Mouse (Mus musculus): ENCODE measurements around the gene Cd69.

Gene Cd69

DNA sequence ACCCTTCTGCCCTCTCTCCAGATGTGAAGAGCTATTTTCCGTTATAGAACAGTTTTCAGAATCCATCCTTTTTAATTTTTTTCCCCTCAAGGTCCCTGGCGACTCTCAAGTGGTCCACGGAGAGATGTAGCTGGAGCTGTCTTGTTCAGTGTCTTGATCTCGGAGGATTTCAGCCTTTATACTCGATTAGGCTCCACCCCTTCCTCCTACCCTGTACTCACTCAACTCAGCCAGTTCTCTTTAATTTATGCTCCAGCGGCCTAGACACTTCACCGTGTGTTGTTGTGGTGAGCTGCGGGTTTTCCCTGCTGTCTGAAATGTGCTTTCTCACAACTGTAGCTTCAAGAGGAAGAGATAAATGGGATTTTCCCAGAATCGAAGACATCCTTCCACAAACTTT is at the start of gene Cd69:
TSS of gene Cd69 (minus strand) at position 217 of the 400 bp plus-strand sequence.
- DNase-seq (ENCODE audit: low spot score in 2 of 2): no peak

DNA sequence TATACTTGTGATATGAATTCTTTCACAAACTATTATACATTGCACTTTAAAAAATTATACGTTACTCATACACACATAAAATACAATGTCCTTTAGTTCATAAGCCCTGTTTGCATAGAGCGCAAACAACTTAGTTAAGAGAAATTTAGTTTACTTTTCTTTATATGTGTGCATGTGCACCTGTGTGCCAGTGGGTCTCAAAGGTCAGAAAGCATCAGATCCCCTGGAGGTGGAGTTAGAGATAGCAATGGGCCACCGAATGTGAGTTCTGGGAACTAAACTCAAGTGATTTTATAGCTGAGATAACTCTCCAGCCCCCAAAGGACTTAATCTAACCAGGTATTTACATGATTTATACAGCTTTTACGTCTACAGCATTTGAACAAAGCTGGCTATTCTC is 44.1 kb upstream of the Cd69 start:
- DNase-seq (ENCODE audit: low spot score in 2 of 2): no peak

DNA sequence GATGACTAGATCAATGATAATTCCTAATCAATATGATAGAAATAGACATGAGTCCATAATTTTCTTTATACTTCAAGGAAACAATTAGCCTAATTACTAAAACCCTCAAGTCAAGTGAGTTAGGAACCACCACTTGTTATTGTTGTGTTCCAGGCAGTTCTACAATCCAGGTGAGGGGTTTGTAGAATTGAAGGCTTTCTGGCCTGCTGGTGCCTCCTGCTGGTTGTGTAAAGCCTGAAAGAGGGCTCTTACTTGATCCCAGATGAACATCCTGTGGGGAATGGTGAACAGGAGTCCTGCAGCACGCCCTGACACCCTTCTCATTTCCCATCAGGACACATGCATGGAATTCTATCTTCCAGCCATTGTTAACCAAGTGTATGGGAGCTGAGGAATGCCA is 43.2 kb upstream of the Cd69 start:
- no peak for DNase-seq (ENCODE audit: low spot score in 2 of 2)

DNA sequence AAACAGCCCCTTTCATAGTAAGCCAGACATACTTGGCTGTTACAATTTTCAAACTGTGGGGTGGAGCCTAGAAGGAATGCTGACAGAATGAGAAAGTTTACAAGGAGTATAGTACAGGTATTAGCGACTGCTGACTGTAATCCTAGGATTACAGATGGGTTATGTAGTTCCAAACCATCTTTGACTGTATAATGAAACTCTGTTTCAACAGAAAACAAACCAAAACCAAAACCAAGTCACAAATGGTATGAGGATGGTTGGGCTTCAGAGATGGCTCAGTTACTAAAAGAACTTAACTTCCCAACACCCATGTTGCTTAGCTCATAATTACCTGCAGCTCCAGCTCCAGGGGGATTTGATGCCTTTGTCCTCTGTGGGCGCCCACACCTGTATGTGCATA is 41.2 kb upstream of the Cd69 start:
- no peak for DNase-seq (ENCODE audit: low spot score in 2 of 2)

DNA sequence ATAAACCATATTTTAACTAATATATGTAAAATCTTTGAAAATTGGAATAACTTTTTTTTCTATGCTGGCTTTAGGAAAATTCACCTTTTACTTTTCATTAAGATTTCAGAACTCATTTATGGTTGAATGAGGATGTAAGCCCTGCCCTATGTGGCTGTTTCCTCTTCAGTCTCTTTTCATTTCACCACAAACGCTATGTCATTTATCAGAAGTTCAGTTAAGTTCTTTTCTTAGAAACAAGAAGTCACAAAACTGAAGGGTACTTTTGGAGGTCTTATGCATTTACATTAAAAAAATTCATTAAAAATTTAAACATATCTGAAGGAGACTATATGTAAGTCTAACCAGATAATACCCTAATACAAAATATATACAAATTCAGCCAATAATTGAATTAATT is 40.5 kb upstream of the Cd69 start:
- no peak for DNase-seq (ENCODE audit: low spot score in 2 of 2)

DNA sequence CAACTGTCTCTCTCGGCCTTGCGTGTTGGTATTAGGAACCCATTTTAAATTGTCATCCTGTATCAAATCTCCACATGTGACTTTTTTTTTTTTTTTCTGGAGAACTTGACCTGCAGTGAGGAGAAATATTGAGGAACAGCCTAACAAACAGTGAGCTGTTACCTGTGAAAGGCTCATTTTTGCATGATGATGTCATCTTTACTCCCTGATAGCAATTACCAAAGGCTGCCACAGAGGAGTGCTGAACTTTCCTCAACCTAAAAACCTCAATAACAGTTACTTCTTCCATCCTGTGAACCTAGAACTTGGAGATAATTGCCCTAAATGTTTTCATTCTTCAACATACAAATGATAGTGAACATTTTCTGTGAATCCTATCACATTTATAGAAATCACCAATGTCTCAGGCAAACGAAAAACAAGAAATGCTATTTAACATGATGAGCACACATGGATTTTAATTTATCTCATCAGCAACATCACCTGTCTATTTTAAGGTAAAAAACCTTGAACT is 39.5 kb upstream of the Cd69 start:
- DNase-seq (ENCODE audit: low spot score in 2 of 2): no peak

DNA sequence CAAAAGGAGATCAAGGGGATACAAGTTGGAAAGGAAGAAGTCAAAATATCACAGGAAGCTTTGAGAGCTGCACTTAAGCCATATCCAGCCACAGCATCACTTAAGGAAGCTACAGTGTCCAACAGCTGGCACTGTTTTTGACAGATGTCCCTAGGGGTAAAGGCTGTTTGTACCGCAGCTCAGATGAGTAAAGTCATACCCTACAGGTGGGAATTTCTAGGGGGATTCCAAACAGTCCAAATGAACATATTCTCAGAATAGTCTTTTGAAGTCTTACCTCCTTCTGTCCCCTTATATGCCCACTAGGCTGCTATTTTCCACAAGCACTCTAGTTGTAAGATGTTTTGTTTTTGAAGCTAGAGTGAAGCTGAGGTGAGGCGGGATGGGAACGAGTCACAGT is 37.3 kb upstream of the Cd69 start:
- DNase-seq (ENCODE audit: low spot score in 2 of 2): no peak

DNA sequence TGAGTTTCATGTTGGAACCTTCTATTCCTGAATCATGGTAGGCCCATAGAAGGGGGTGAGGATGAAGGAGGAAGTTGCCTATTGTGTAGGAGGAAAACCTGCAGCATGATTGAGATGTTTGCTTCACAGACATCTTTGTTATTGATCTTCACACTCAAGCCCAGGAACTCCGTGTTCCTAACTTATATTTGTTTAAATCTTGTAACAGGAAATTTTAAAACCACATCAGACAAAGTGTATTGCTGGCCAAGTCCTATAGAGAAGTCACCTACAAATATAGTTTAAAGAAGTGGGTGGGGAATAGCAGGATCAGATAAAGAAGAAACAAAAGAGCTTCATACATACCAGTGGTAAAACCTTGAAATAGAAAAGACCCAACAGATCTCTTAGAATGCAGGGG is 28.9 kb upstream of the Cd69 start:
- no peak for DNase-seq (ENCODE audit: low spot score in 2 of 2)

DNA sequence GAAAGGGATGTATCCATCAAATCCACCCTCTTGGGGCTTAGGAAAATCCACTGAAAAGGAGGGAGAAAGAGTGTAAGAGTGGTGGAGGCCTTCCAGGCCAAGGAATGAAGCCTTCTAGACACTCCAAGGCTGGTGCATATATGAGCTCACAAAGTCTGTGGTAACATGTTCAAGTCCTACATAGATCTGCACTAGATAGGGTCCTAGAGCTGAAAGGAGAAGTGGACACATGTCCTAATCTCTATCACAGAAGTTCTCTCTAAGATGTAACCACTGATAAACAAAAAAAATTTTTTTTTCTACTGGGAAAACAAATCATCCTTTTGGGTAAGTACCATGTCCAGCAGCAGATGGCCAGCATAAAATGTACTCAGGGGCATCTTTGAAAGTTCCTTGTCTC is 13.5 kb upstream of the Cd69 start:
- DNase-seq (ENCODE audit: low spot score in 2 of 2): no peak

DNA sequence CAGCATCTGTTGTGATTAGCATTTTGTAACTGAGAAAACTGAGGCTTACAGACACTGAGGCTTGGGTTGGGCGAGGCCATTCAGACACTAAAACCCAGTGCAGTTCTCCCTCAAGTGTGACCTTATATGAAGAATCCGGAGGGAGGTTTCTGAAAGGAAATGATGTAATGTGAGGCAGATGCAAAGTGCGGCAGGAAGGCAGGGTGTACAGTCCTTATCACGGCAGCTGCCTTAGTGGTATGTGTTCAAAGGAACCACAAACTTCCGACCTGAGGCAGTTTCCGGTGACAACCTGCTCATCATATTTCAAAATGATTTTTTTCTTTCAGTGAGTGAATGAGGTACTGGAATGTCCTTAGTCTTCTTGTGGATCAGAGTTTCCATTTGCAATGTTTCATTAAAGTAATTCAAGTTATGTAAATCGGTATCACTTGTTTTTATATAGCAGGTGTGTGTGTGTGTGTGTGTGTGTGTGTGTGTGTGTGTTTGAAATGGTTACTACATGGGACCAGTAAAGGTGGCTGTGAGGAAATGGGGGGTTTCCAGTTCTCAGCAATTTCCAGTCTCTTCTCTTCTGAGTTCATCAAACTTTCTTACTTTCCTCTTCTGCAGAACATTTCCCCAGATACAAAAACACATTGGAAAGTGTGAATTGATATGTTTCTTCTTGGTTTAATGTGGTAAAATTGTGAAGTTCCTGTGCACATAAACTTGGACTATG is 9.3 kb upstream of the Cd69 start:
- DNase-seq (ENCODE audit: low spot score in 2 of 2): no peak

DNA sequence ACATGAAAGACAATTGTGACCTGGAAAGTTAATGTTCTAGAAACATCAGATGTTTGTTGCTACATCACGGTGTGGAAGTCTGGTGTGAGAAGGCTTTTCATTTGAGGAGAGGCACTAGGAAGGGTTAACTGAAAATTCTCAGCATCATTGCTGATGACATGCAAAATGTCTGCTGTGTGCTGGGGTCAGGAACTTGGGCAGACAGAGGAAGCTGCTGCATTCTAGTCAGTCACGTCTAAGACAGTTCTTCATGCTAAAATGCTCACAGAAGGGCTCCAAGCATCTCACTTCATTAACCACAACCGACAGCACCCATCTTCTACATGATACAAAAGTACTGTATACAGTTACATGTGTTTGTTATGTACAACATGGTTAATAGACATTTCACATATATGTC is 8.0 kb upstream of the Cd69 start:
- no peak for DNase-seq (ENCODE audit: low spot score in 2 of 2)

DNA sequence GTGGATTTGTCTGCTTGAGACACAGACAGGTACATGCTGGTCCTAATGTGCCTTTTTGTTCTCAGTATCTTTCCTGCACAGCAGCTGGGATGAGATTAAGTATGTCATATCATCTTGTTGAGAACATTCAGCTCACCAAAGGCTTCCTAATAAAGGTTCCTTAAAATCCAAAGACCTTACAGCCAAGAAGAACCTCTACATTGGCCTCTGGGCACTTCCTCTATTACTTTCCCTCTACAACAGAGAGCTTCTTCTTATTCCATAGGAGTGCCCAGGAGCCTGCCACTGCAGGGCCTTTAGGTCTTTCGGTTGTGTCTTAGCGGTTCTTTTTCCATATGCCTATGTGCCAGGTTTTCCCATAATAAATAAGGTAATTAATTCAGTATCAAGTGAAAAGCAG is 1.2 kb upstream of the Cd69 start:
- no peak for DNase-seq (ENCODE audit: low spot score in 2 of 2)

DNA sequence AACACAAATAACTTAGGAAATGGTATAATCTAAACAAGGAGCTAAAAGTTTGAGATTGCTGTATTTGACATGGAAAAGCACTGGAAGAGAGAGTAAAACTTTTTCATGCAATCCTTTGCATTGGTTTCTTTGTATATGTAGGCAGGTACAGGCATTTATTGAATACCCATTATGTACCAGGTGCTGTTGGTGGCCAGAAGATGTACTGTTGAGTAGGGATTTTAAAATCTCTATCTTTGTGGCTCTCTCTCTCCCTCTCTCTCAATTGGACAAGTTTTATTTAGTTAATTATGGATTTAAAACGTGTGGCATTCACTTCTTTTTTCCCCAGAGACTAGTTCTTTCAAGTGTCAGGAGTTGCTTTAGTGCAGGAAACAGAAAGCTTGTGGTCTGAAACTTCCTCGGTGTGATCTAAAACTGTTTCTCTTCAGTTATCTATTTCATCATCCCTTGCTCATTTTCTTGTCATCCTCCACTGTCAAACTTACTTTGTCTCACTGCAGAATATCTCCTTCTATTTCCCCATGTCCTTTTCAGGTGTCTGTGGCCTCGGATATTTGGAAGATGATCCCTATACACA is 478 bp upstream of the Cd69 start:
- DNase-seq (ENCODE audit: low spot score in 2 of 2): no peak

DNA sequence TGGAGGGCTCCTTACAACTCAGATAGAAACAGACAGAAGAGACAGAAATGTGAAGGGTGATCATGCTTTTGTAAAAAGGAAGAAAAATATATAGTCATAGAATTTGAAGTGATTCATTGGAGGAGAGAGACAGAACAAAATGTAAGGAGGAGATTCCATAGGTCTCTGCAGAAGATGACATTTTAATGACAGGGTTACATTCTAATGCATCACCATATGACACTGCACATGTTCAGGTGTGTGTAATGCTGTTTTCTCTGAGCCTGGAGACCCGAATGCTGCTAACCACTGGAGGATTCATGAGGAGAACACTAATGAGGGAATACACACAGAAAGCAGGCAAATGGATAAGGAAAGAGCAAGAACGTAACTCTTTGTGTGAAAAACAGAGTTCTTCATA is 760 bp downstream of the Cd69 start:
- DNase-seq (ENCODE audit: low spot score in 2 of 2): no peak

DNA sequence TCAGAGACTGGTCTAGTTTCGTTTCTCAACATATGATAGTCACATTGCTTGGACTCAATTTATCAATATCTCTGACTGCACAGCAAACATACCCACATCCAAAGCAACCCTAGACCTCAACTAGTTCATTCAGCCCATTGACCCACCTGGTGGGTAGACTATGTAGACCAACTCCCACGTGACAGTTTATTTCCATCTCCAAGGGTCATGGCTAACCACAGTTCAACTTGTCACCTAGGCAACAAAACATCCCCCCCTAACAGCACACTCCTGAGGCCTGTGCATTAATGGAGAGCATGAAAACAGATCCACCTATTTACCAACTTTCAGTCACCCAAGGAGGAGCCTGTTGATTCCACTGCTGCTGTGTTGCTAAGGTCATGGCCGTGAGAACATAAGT is 1.6 kb downstream of the Cd69 start:
- no peak for DNase-seq (ENCODE audit: low spot score in 2 of 2)

DNA sequence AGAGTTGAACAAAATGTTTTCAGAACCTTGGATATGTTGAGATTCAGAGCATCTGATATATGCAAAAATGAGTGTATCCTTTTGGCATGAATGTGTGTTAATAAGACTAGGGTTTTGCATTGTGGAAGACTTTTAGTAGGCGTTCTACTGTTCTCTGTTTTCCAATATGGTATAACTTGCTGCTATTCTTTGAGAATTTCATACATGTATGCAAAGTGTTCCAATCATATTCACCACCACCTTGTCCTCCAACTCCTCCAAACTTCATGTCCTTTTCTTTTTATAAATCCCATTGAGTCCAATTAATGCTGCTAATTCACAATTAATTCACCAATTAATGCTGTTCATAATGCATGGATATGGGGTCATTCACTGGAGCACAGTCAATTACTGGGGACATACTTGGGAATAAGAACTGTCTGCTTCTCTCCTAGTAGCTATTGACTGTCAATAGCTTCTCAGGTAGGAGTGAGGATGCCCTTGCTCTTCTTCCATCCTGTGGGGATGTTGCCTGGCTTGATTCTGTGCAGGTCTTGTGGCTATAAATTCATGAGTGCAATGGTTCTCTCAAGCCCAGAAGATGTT is 8.7 kb downstream of the Cd69 start:
- DNase-seq (ENCODE audit: low spot score in 2 of 2): no peak

DNA sequence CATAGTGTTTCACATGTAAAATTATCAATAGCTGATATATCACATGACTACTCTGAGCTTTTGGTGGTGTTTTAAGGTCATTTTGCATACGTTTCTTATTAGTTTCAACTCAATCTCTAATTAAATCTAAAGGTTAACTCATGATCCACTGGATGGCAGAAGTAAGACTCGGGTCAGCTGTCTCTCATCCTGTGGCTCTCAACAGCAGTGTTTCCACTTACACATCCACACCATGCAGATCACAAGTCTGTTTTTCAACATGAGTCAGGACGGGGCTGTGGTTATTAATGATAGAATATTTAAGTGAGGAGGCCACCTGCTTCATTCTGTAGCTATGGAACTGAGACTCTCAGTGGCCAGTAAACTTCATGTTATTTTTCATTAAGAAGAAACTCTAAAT is 9.4 kb downstream of the Cd69 start:
- DNase-seq (ENCODE audit: low spot score in 2 of 2): no peak

DNA sequence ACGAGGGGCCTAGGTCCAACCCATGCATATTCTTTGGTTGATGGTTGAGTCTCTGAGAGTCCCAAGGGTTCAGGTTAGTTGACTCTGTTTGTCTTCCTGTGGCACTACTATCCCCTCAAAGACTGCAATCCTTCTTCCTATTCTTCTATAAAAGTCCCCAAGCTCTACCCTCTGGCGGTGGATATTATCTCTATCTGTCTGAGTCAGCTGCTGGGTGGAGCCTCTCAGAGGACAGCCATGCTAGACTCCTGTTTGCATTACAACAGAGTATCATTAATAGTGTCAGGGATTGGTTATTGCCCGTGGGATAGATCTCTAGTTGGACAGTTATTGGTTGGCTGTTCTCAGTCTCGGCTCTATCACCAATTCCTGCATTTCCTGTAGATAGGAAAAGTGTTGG is 14.3 kb downstream of the Cd69 start:
- DNase-seq (ENCODE audit: low spot score in 2 of 2): no peak

DNA sequence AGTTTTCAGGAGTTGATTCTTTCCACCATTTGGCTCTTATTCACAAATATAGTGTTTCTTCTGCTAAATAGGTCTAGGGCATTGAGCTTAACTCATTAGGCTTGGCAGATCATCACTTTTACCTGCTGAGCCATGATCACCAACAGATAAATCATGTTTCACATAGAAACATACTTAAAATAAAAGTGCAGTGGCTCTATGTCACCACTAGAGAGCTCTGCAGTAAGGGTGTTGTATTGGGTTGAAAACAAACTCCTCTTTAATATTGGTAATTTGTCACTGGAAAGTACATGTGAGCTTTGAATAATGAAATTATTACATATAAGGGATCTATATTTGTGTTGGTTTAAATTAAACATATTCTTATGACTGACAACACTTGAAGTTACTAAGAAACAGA is 15.2 kb downstream of the Cd69 start:
- no peak for DNase-seq (ENCODE audit: low spot score in 2 of 2)

DNA sequence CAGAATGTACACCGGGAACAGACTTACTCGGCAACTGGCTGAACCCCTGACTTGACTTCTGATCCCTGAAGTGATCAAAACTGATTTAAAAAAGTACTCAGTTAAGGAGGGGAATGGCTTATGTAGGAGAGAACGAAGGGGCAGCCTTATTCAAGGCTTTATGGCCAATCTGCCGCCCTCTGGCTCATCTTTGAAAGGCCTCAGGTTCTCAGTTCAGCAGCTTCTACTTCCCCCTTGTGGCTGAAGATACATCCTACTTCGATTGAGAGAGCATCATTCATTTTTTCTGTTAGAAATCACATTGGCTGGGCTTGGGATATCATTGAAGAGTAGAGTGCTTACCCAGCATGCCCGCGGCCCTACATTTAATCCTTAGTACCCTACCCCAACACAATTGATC is 19.2 kb downstream of the Cd69 start:
- DNase-seq (ENCODE audit: low spot score in 2 of 2): no peak

DNA sequence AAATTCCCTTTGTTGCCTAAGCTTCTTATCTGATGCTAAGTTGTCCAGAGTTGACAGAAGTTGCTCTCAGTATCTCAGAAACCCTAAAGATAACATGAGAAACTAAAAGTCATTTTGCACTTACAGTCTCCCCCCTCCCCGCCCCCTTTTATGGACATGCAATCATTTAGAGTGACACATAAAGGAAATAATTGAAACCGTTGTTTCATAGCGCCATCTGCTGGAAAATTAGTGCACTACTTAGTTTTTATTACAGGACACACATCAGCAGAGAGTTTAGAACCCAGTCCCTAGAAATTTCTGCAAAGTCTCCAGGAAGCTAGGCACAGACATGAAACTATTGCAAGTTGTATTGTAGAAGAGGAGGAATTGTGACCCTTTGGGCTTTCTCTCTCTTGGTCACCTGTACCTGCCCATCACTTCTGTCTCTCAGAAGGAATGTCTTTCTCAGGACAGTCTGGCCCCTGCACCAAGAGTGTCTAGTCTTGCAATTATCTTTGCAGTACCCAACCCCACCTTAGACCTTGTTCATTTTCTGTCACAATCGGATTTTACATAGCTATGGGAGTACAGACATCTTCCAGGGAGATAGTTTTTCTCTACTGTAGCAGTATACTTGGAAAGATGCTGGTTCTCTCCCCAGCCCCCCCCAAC is 20.2 kb downstream of the Cd69 start:
- DNase-seq (ENCODE audit: low spot score in 2 of 2): no peak

DNA sequence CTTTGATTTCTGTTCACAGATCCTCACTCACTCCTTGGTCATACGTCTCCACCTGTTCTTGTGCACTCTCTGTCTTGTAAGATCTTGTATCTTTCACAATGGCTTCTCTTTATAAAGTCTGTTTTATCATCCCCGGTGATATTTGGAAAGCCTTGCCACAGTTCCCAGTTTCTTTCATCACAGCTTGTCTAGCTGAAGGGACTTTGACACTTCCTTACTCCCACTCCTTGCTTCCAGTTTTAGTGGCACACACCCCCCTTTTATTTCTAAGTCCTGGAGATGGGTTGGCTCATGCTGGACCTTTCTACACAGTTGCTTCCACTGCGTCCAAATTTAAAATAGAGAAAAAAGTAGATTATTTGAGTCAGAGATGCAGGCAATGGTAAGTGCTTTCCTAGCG is 20.9 kb downstream of the Cd69 start:
- no peak for DNase-seq (ENCODE audit: low spot score in 2 of 2)

DNA sequence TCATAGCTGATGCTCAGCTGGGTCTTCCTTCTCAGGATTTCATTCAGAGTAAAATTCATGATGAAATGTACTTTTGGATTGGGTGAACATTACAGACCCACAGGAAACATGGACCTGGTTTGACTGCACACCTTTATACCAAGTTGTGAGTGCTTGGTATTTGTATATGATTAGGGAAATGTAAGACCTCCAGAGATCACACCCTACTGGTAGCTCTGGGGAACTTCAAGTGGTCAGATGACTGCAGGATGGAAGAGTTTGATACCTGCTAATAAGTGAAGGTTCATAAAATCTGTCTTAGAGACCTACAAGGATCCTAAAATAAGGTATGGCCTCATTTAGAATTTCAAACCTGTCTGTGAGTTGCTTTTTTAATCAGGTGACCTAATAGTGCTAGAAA is 27.0 kb downstream of the Cd69 start:
- DNase-seq (ENCODE audit: low spot score in 2 of 2): no peak

Data from urinary bladder, postnatal 4 days (tissue).